Mouse (Mus musculus): ENCODE data around the gene Acot6. TPM values are rescaled to one million over a fixed set of nuclear protein-coding genes. Genes with fewer than 3 reads are reported as not detected.
A peak's percentile ranks its signal among the peaks of the same experiment; 100 is the strongest.
"Not testable (repeated sequence)": the region's sequence is repeated elsewhere in the genome, so short reads cannot be mapped to it uniquely, and the experiment has no call there.

Acot6 gene
- total and polyA plus RNA-seq, 2 experiments from 2014 or later = 1.2 to 1.8 TPM

GRCm38 (mm10) chr12:84064621-84065020, 35.8 kb upstream of the Acot6 start:
- DNase-seq (ENCODE audit: low spot score) (no peak), ATAC-seq (ENCODE audit: insufficient read depth, low read depth) (no peak)
- no peak overlapping the region for H3K4me2 ChIP-seq (ENCODE audit: low read depth, low read length)
- no peak overlapping the region for H3K27ac ChIP-seq (ENCODE audit: low read depth)
- 68% methylated on average over 8 of the region's 8 CpGs for WGBS
- TF ChIP-seq EP300 (IDR thresholded peaks at IDR 0.05; ENCODE audit: low read depth) = no peak
- TF ChIP-seq CTCF (IDR thresholded peaks at IDR 0.05; ENCODE audit: low read depth) = no peak
- H3K27me3 ChIP-seq (ENCODE audit: control insufficient read depth, insufficient read depth, low read length) = peaks cover 17% of the 10 kb centered on the region
- no peaks in the 10 kb centered on the region for H3K4me1 ChIP-seq (ENCODE audit: control insufficient read depth, insufficient read depth)
- no peak overlapping the region for H3K4me3 ChIP-seq (ENCODE audit: low read depth, low read length)
- H3K9ac ChIP-seq (replicated peaks; ENCODE audit: low read depth, low read length) = no peak overlapping the region
- no peaks in the 10 kb centered on the region for H3K9me3 ChIP-seq (replicated peaks; ENCODE audit: control insufficient read depth, low read length)
- no peaks in the 10 kb centered on the region for H3K36me3 ChIP-seq (replicated peaks; ENCODE audit: control insufficient read depth, insufficient read depth, low read length)

- H3K36me3 ChIP-seq (replicated peaks; ENCODE audit: control insufficient read depth, insufficient read depth, low read length) = no peaks in the 10 kb centered on the region
- DNase-seq (ENCODE audit: low spot score) = no peak
- ATAC-seq (ENCODE audit: insufficient read depth, low read depth) = no peak
- peaks cover 20% of the 10 kb centered on the region for H3K27me3 ChIP-seq (ENCODE audit: control insufficient read depth, insufficient read depth, low read length)
- 76% methylated on average over 4 of the region's 4 CpGs for WGBS
- no peak overlapping the region for H3K4me3 ChIP-seq (ENCODE audit: low read depth, low read length)
- no peak overlapping the region for H3K9ac ChIP-seq (replicated peaks; ENCODE audit: low read depth, low read length)
- no peak for TF ChIP-seq EP300 (IDR thresholded peaks at IDR 0.05; ENCODE audit: low read depth)
- TF ChIP-seq CTCF (IDR thresholded peaks at IDR 0.05; ENCODE audit: low read depth) = no peak
- no peaks in the 10 kb centered on the region for H3K4me1 ChIP-seq (ENCODE audit: control insufficient read depth, insufficient read depth)
- no peak overlapping the region for H3K4me2 ChIP-seq (ENCODE audit: low read depth, low read length)
- H3K27ac ChIP-seq (ENCODE audit: low read depth) = no peak overlapping the region
- H3K9me3 ChIP-seq (replicated peaks; ENCODE audit: control insufficient read depth, low read length) = no peaks in the 10 kb centered on the region
Measured at GRCm38 (mm10) chr12:84067752-84068151, 32.7 kb upstream of the Acot6 start.

GRCm38 (mm10) chr12:84068296-84068695, 32.2 kb upstream of the Acot6 start:
- Histone ChIP-seq H3K36me3 (replicated peaks; ENCODE audit: control insufficient read depth, insufficient read depth, low read length) (no peaks in the 10 kb centered on the region), H3K27ac (ENCODE audit: low read depth) (no peak overlapping the region), H3K9ac (replicated peaks; ENCODE audit: low read depth, low read length) (no peak overlapping the region), H3K27me3 (ENCODE audit: control insufficient read depth, insufficient read depth, low read length) (peaks cover 20% of the 10 kb centered on the region), H3K9me3 (replicated peaks; ENCODE audit: control insufficient read depth, low read length) (no peaks in the 10 kb centered on the region), H3K4me1 (ENCODE audit: control insufficient read depth, insufficient read depth) (no peaks in the 10 kb centered on the region), H3K4me2 (ENCODE audit: low read depth, low read length) (no peak overlapping the region), H3K4me3 (ENCODE audit: low read depth, low read length) (no peak overlapping the region)
- ATAC-seq (ENCODE audit: insufficient read depth, low read depth) (no peak), DNase-seq (ENCODE audit: low spot score) (no peak)
- TF ChIP-seq CTCF (IDR thresholded peaks at IDR 0.05; ENCODE audit: low read depth) = no peak
- no peak for TF ChIP-seq EP300 (IDR thresholded peaks at IDR 0.05; ENCODE audit: low read depth)
- WGBS = 70% methylated on average over 8 of the region's 8 CpGs

- ATAC-seq (ENCODE audit: insufficient read depth, low read depth) = no peak
- no peak within 1 kb of the TSS for H3K9ac ChIP-seq (replicated peaks; ENCODE audit: low read depth, low read length)
- 52% methylated on average over 9 of the region's 9 CpGs for WGBS
- H3K4me2 ChIP-seq (ENCODE audit: low read depth, low read length) = peak within 1 kb of the TSS; percentile 67
- no peak for DNase-seq (ENCODE audit: low spot score)
- H3K27ac ChIP-seq (ENCODE audit: low read depth) = no peak within 1 kb of the TSS
- peaks cover 20% of the 10 kb centered on the region for H3K27me3 ChIP-seq (ENCODE audit: control insufficient read depth, insufficient read depth, low read length)
- H3K36me3 ChIP-seq (replicated peaks; ENCODE audit: control insufficient read depth, insufficient read depth, low read length) = no peaks in the 10 kb centered on the region
- TF ChIP-seq CTCF (IDR thresholded peaks at IDR 0.05; ENCODE audit: low read depth) = no peak
- TF ChIP-seq EP300 (IDR thresholded peaks at IDR 0.05; ENCODE audit: low read depth) = no peak
- no peaks in the 10 kb centered on the region for H3K4me1 ChIP-seq (ENCODE audit: control insufficient read depth, insufficient read depth)
- H3K9me3 ChIP-seq (replicated peaks; ENCODE audit: control insufficient read depth, low read length) = no peaks in the 10 kb centered on the region
- peak within 1 kb of the TSS; percentile 43 for H3K4me3 ChIP-seq (ENCODE audit: low read depth, low read length)
Measured at GRCm38 (mm10) chr12:84068986-84069385, 31.5 kb upstream of the Acot6 start, which contains the start of gene Acot5. Gene Acot5, plus strand, starts transcription at chr12:84069325.

- not testable (repeated sequence) for ATAC-seq (ENCODE audit: insufficient read depth, low read depth); H3K36me3 ChIP-seq (replicated peaks; ENCODE audit: control insufficient read depth, insufficient read depth, low read length); H3K27ac ChIP-seq (ENCODE audit: low read depth); H3K9me3 ChIP-seq (replicated peaks; ENCODE audit: control insufficient read depth, low read length); DNase-seq (ENCODE audit: low spot score); H3K9ac ChIP-seq (replicated peaks; ENCODE audit: low read depth, low read length); H3K4me1 ChIP-seq (ENCODE audit: control insufficient read depth, insufficient read depth)
- Histone ChIP-seq H3K27me3 (ENCODE audit: control insufficient read depth, insufficient read depth, low read length) (peaks cover 20% of the 10 kb centered on the region), H3K4me2 (ENCODE audit: low read depth, low read length) (peak overlapping the region; percentile 67), H3K4me3 (ENCODE audit: low read depth, low read length) (peak overlapping the region; percentile 43)
- 2% methylated on average over 42 of the region's 52 CpGs for WGBS
Measured at GRCm38 (mm10) chr12:84069582-84069981, 30.9 kb upstream of the Acot6 start.

GRCm38 (mm10) chr12:84071696-84072095, 28.8 kb upstream of the Acot6 start:
- 83% methylated on average over 2 of the region's 2 CpGs for WGBS
- Histone ChIP-seq H3K36me3 (replicated peaks; ENCODE audit: control insufficient read depth, insufficient read depth, low read length) (no peaks in the 10 kb centered on the region), H3K9me3 (replicated peaks; ENCODE audit: control insufficient read depth, low read length) (no peaks in the 10 kb centered on the region), H3K4me1 (ENCODE audit: control insufficient read depth, insufficient read depth) (no peaks in the 10 kb centered on the region), H3K4me2 (ENCODE audit: low read depth, low read length) (no peak overlapping the region), H3K27me3 (ENCODE audit: control insufficient read depth, insufficient read depth, low read length) (peaks cover 20% of the 10 kb centered on the region), H3K27ac (ENCODE audit: low read depth) (no peak overlapping the region), H3K4me3 (ENCODE audit: low read depth, low read length) (no peak overlapping the region), H3K9ac (replicated peaks; ENCODE audit: low read depth, low read length) (no peak overlapping the region)
- TF ChIP-seq EP300 (IDR thresholded peaks at IDR 0.05; ENCODE audit: low read depth) (no peak), CTCF (IDR thresholded peaks at IDR 0.05; ENCODE audit: low read depth) (no peak)
- ATAC-seq (ENCODE audit: insufficient read depth, low read depth) (no peak), DNase-seq (ENCODE audit: low spot score) (no peak)
